Mouse (Mus musculus) neural tube, embryonic 11.5 days (tissue): ENCODE results near the gene Pqlc2. TPM values are rescaled to one million over a fixed set of nuclear protein-coding genes. Genes with fewer than 3 reads are reported as not detected.

Experiments
- microRNA-seq: library from miRNA; unstranded; fragments of <30 nt; microRNA quantifications from one replicate; pipeline ENCODE4, GENCODE M21; 2016
- polyA plus RNA-seq: library from polyadenylated mRNA; unstranded; fragments of >200 nt; fragmentation: Nextera tagmentation; extraction: Ambion mirVana; gene quantifications from 2 replicates; pipeline ENCODE4 v1.2.1, GENCODE M21; 2014

Pqlc2 gene
- polyA plus RNA-seq, 1 experiment from 2014 or later = 12.8 TPM

Small RNA genes within 50 kb of the gene (microRNA-seq; reads per million reads assigned to microRNA genes)
- gene Gm24245 = 0.78 reads per million
- not detected for gene Gm25732

Other genes with a start within 250 kb of the Pqlc2 start
- gene Htr6, start 235.1 kb downstream of the Pqlc2 start, polyA plus RNA-seq = 0.11 TPM in 1 of 2 replicates, not detected in the other
- 22.0 and 22.8 TPM in 2 replicates for gene Nbl1, start 217.7 kb downstream of the Pqlc2 start, polyA plus RNA-seq
- 397 and 410 TPM in 2 replicates for gene Minos1, start 179.6 kb downstream of the Pqlc2 start, polyA plus RNA-seq
- gene Capzb, start 117.8 kb downstream of the Pqlc2 start, polyA plus RNA-seq = 263 and 269 TPM in 2 replicates
- 73.1 and 73.8 TPM in 2 replicates for gene Akr7a5, start within 50 bp of the Pqlc2 start, polyA plus RNA-seq
- 125 and 128 TPM in 2 replicates for gene Mrto4, start 41.9 kb upstream of the Pqlc2 start, polyA plus RNA-seq
- gene Emc1, start 41.9 kb upstream of the Pqlc2 start, polyA plus RNA-seq = 24.3 and 26.0 TPM in 2 replicates
- 84.7 and 92.1 TPM in 2 replicates for gene Ubr4, start 41.9 kb upstream of the Pqlc2 start, polyA plus RNA-seq
- 2.8 and 3.4 TPM in 2 replicates for gene Iffo2, start 219.8 kb upstream of the Pqlc2 start, polyA plus RNA-seq